In genomic region chr12:101026518-101026917, GRCm38 (mm10) we compare ENCODE assay signal across 8 mouse cellular contexts. TPM values are rescaled to one million over a fixed set of nuclear protein-coding genes. Genes with fewer than 3 reads are reported as not detected.
DNase-seq lines count a peak whose midpoint lies in the region; ATAC-seq and TF ChIP-seq lines count a peak whose summit lies in the region.

No protein-coding gene starts in this region.

- no peak for TF ChIP-seq CTCF in kidney, postnatal 0 days (IDR thresholded peaks at IDR 0.05; ENCODE audit: low read depth)

- H3K36me3 ChIP-seq in heart, embryonic 15.5 days: no peaks in the 10 kb centered on the region
- H3K36me3 ChIP-seq in embryonic facial prominence, embryonic 13.5 days: no peaks in the 10 kb centered on the region
- 0 out of 2 replicates have a peak, but pooled peaks cover 4% of the 10 kb centered on the region for H3K36me3 ChIP-seq in kidney, postnatal 0 days (ENCODE audit: insufficient read depth, low read length)
- H3K36me3 ChIP-seq in midbrain, embryonic 14.5 days (ENCODE audit: control insufficient read depth, insufficient read depth, low read length): peaks cover 6% of the 10 kb centered on the region

- DNase-seq in heart, postnatal 25 days (ENCODE audit: low spot score): no peak
- no peak for DNase-seq in kidney, postnatal 0 days (ENCODE audit: low spot score)
- peak; percentile 26 for DNase-seq in midbrain, embryonic 14.5 days
- DNase-seq in adrenal gland, postnatal 36 days: no peak
- no peak for DNase-seq in ovary, postnatal 36 days (ENCODE audit: low spot score)
- no peak for DNase-seq in spleen, adult 12 weeks (ENCODE audit: low spot score)

- no peak overlapping the region for H3K27ac ChIP-seq in heart, embryonic 15.5 days
- H3K27ac ChIP-seq in embryonic facial prominence, embryonic 13.5 days: no peak overlapping the region
- H3K27ac ChIP-seq in kidney, postnatal 0 days: no peak overlapping the region
- 0 out of 2 replicates have a peak overlapping the region, but pooled peaks have one; percentile 9 for H3K27ac ChIP-seq in midbrain, embryonic 14.5 days (replicated peaks; ENCODE audit: low read depth, low read length)

- H3K27me3 ChIP-seq in heart, embryonic 15.5 days: peaks cover 46% of the 10 kb centered on the region
- H3K27me3 ChIP-seq in embryonic facial prominence, embryonic 13.5 days: peaks cover 43% of the 10 kb centered on the region
- no peaks in the 10 kb centered on the region for H3K27me3 ChIP-seq in kidney, postnatal 0 days (ENCODE audit: insufficient read depth, low read length)
- H3K27me3 ChIP-seq in midbrain, embryonic 14.5 days (ENCODE audit: control insufficient read depth, insufficient read depth, low read length): no peaks in the 10 kb centered on the region

- intact Hi-C loops in heart, postnatal 25 days (cut with DNase I): loop anchor here (5.0 kb wide), 1 partner anchor 34 kb away; no protein-coding TSS in a partner anchor

- WGBS in heart, embryonic 15.5 days: 64% methylated on average over 7 of the region's 7 CpGs
- 45% methylated on average over 7 of the region's 7 CpGs for WGBS in embryonic facial prominence, embryonic 13.5 days
- 46% methylated on average over 7 of the region's 7 CpGs for WGBS in kidney, postnatal 0 days
- 41% methylated on average over 7 of the region's 7 CpGs for WGBS in midbrain, embryonic 14.5 days

- no peak overlapping the region for H3K9ac ChIP-seq in heart, embryonic 15.5 days
- H3K9ac ChIP-seq in embryonic facial prominence, embryonic 13.5 days: no peak overlapping the region
- H3K9ac ChIP-seq in kidney, postnatal 0 days (ENCODE audit: low read depth, low read length): 0 out of 2 replicates have a peak overlapping the region, but pooled peaks have one; percentile 4
- H3K9ac ChIP-seq in midbrain, embryonic 14.5 days (replicated peaks; ENCODE audit: low read length): peak overlapping the region; percentile 45; the same call in 1 of the 2 replicates

- H3K9me3 ChIP-seq in heart, embryonic 15.5 days (replicated peaks): no peaks in the 10 kb centered on the region
- no peaks in the 10 kb centered on the region for H3K9me3 ChIP-seq in embryonic facial prominence, embryonic 13.5 days
- no peaks in the 10 kb centered on the region for H3K9me3 ChIP-seq in kidney, postnatal 0 days (replicated peaks; ENCODE audit: low read length)
- H3K9me3 ChIP-seq in midbrain, embryonic 14.5 days (ENCODE audit: control insufficient read depth, low read length): no peaks in the 10 kb centered on the region

- peaks cover 30% of the 10 kb centered on the region for H3K4me1 ChIP-seq in heart, embryonic 15.5 days (replicated peaks)
- H3K4me1 ChIP-seq in embryonic facial prominence, embryonic 13.5 days: peaks cover 21% of the 10 kb centered on the region
- peaks cover 4% of the 10 kb centered on the region; the same call in 1 of the 2 replicates for H3K4me1 ChIP-seq in kidney, postnatal 0 days (replicated peaks; ENCODE audit: insufficient read depth, low read length)
- H3K4me1 ChIP-seq in midbrain, embryonic 14.5 days (ENCODE audit: control insufficient read depth, insufficient read depth, low read length): peaks cover 38% of the 10 kb centered on the region

- no peak for ATAC-seq in heart, embryonic 15.5 days (replicated peaks; ENCODE audit: insufficient number of reproducible peaks, insufficient read depth, low FRiP score, low read depth)
- no peak for ATAC-seq in embryonic facial prominence, embryonic 13.5 days (ENCODE audit: insufficient number of reproducible peaks, insufficient read depth, low FRiP score, low TSS enrichment, low read depth)
- no peak for ATAC-seq in kidney, postnatal 0 days (replicated peaks; ENCODE audit: low FRiP score, low read depth)
- no peak for ATAC-seq in midbrain, embryonic 14.5 days (ENCODE audit: low FRiP score, low TSS enrichment)

- peak overlapping the region; percentile 93 for H3K4me2 ChIP-seq in heart, embryonic 15.5 days
- H3K4me2 ChIP-seq in embryonic facial prominence, embryonic 13.5 days: peak overlapping the region; percentile 98
- peak overlapping the region; percentile 90 for H3K4me2 ChIP-seq in kidney, postnatal 0 days (ENCODE audit: low read length)
- H3K4me2 ChIP-seq in midbrain, embryonic 14.5 days (ENCODE audit: low read length): peak overlapping the region; percentile 69

- peak overlapping the region; percentile 73; the same call in 1 of the 2 replicates for H3K4me3 ChIP-seq in heart, embryonic 15.5 days
- H3K4me3 ChIP-seq in embryonic facial prominence, embryonic 13.5 days: peak overlapping the region; percentile 68
- 0 out of 2 replicates have a peak overlapping the region, but pooled peaks have one; percentile 80 for H3K4me3 ChIP-seq in kidney, postnatal 0 days (replicated peaks; ENCODE audit: low read depth, low read length)
- H3K4me3 ChIP-seq in midbrain, embryonic 14.5 days (replicated peaks; ENCODE audit: low read depth, low read length): peak overlapping the region; percentile 78

RNA-seq across cellular contexts. Expression of gene Ccdc88c, which starts 2.3 kb away (rescaled TPM):
- polyA plus RNA-seq in heart, embryonic 15.5 days (2015; fragmentation: Nextera tagmentation; extraction: Ambion mirVana): 2.4 and 5.3 TPM in 2 replicates
- 1 to 10 TPM; 5.9 to 6.7 TPM for total RNA-seq in heart, postnatal 25 days (2021)
- polyA plus RNA-seq in embryonic facial prominence, embryonic 13.5 days (2015; fragmentation: Nextera tagmentation; extraction: Ambion mirVana): 4.5 and 5.5 TPM in 2 replicates
- polyA plus RNA-seq in kidney, postnatal 0 days (2015; fragmentation: Nextera tagmentation; extraction: Ambion mirVana): 7.6 and 7.8 TPM in 2 replicates
- 14.0 and 16.7 TPM in 2 replicates for polyA plus RNA-seq in midbrain, embryonic 14.5 days (2014; fragmentation: Nextera tagmentation; extraction: Ambion mirVana)
- total RNA-seq in adrenal gland, postnatal 36 days (2021): 1 to 10 TPM; 1.9 to 2.2 TPM

RNA-seq across cellular contexts. Expression of gene Ppp4r3a, which starts 57.0 kb away (rescaled TPM):
- polyA plus RNA-seq in heart, embryonic 15.5 days (2015; fragmentation: Nextera tagmentation; extraction: Ambion mirVana): 27.0 and 30.9 TPM in 2 replicates
- total RNA-seq in heart, postnatal 25 days (2021): 10 to 100 TPM; 23.5 to 25.3 TPM
- polyA plus RNA-seq in embryonic facial prominence, embryonic 13.5 days (2015; fragmentation: Nextera tagmentation; extraction: Ambion mirVana): 42.5 and 44.3 TPM in 2 replicates
- polyA plus RNA-seq in kidney, postnatal 0 days (2015; fragmentation: Nextera tagmentation; extraction: Ambion mirVana): 27.7 and 31.1 TPM in 2 replicates
- 27.0 and 33.0 TPM in 2 replicates for polyA plus RNA-seq in midbrain, embryonic 14.5 days (2014; fragmentation: Nextera tagmentation; extraction: Ambion mirVana)
- 10 to 100 TPM; 51.8 to 52.1 TPM for total RNA-seq in adrenal gland, postnatal 36 days (2021)

Comparison
In these comparisons a context has a peak if more than half of its experiments do, and no peak if none do; other contexts are left out.
1. H3K9ac ChIP-seq: peak in kidney, postnatal 0 days (single experiment) and midbrain, embryonic 14.5 days (single experiment); none in heart, embryonic 15.5 days (single experiment) and embryonic facial prominence, embryonic 13.5 days (single experiment).
2. Peak in every context shown above with its lines, with median percentiles within 50 percentile points of each other: H3K4me2 ChIP-seq and H3K4me3 ChIP-seq.